In genomic region chr3:66219655-66220191, GRCm38 (mm10) we compare ENCODE assay signal across 8 mouse cellular contexts. TPM values are rescaled to one million over a fixed set of nuclear protein-coding genes. Genes with fewer than 3 reads are reported as not detected.
DNase-seq lines count a peak whose midpoint lies in the region; ATAC-seq lines count a peak whose summit lies in the region.

Gene Ptx3 (plus strand): TSS chr3:66219910.

- peak within 1 kb of the TSS; percentile 83 for H3K9ac ChIP-seq in forebrain, embryonic 11.5 days (ENCODE audit: low read length)
- peak within 1 kb of the TSS; percentile 82 for H3K9ac ChIP-seq in neural tube, embryonic 13.5 days

- H3K4me3 ChIP-seq in forebrain, embryonic 11.5 days (ENCODE audit: low read depth, low read length), result peak within 1 kb of the TSS; percentile 60
- peak within 1 kb of the TSS; percentile 73 for H3K4me3 ChIP-seq in limb, embryonic 10.5 days
- peak within 1 kb of the TSS; percentile 57 for H3K4me3 ChIP-seq in neural tube, embryonic 13.5 days

- H3K4me2 ChIP-seq in forebrain, embryonic 11.5 days (ENCODE audit: low read depth, low read length, severe bottlenecking), result peak within 1 kb of the TSS; percentile 94
- H3K4me2 ChIP-seq in neural tube, embryonic 13.5 days, result peak within 1 kb of the TSS; percentile 92

- no peaks in the 10 kb centered on the region; the same call in 1 of the 2 replicates for H3K36me3 ChIP-seq in forebrain, embryonic 11.5 days (ENCODE audit: control insufficient read depth, insufficient read depth, low read length)
- H3K36me3 ChIP-seq in limb, embryonic 10.5 days, result no peaks in the 10 kb centered on the region
- no peaks in the 10 kb centered on the region for H3K36me3 ChIP-seq in neural tube, embryonic 13.5 days

- DNase-seq in 3134 (ENCODE audit: extremely low read depth, insufficient read length, low spot score) (peak; percentile 31), 3T3-L1 (ENCODE audit: low read depth, low spot score) (peak; percentile 75)
- peak; percentile 63 for DNase-seq in forebrain, embryonic 11.5 days (ENCODE audit: low spot score)
- DNase-seq in limb, embryonic 10.5 days (ENCODE audit: low spot score), result peak; percentile 56
- no peak for DNase-seq in right cerebral cortex, adult 2 months (ENCODE audit: low spot score in 2 of 2)
- no peak for DNase-seq in adrenal gland, postnatal 14 days

- WGBS in forebrain, embryonic 11.5 days, result 2% methylated on average over 20 of the region's 20 CpGs
- WGBS in limb, embryonic 10.5 days, result 3% methylated on average over 20 of the region's 20 CpGs
- 3% methylated on average over 20 of the region's 20 CpGs for WGBS in neural tube, embryonic 13.5 days

- peak; percentile 75 for ATAC-seq in forebrain, embryonic 11.5 days (replicated peaks; ENCODE audit: low FRiP score)
- ATAC-seq in neural tube, embryonic 13.5 days (ENCODE audit: low read depth), result peak; percentile 29; the same call in 1 of the 2 replicates
- ATAC-seq in inflammation-experienced regulatory T-cells, adult 6 months, result no peak

- no peaks in the 10 kb centered on the region for H3K9me3 ChIP-seq in forebrain, embryonic 11.5 days (ENCODE audit: control insufficient read depth, low read length)
- H3K9me3 ChIP-seq in limb, embryonic 10.5 days (replicated peaks), result no peaks in the 10 kb centered on the region
- H3K9me3 ChIP-seq in neural tube, embryonic 13.5 days, result no peaks in the 10 kb centered on the region

- H3K27ac ChIP-seq in forebrain, embryonic 11.5 days (ENCODE audit: low read depth, low read length), result peak within 1 kb of the TSS; percentile 68
- peak within 1 kb of the TSS; percentile 92 for H3K27ac ChIP-seq in limb, embryonic 10.5 days
- peak within 1 kb of the TSS; percentile 68 for H3K27ac ChIP-seq in neural tube, embryonic 13.5 days (replicated peaks)

- peaks cover 3% of the 10 kb centered on the region; the same call in 1 of the 2 replicates for H3K4me1 ChIP-seq in forebrain, embryonic 11.5 days (replicated peaks; ENCODE audit: control insufficient read depth, insufficient read depth, low read length)
- H3K4me1 ChIP-seq in limb, embryonic 10.5 days, result peaks cover 44% of the 10 kb centered on the region
- peaks cover 13% of the 10 kb centered on the region for H3K4me1 ChIP-seq in neural tube, embryonic 13.5 days (replicated peaks)

- H3K27me3 ChIP-seq in forebrain, embryonic 11.5 days (ENCODE audit: control insufficient read depth, insufficient read depth, low read length), result no peaks in the 10 kb centered on the region
- 0 out of 2 replicates have a peak, but pooled peaks cover 4% of the 10 kb centered on the region for H3K27me3 ChIP-seq in limb, embryonic 10.5 days (ENCODE audit: low read depth, poor library complexity, severe bottlenecking)
- H3K27me3 ChIP-seq in neural tube, embryonic 13.5 days, result 0 out of 2 replicates have a peak, but pooled peaks cover 14% of the 10 kb centered on the region

RNA-seq across cellular contexts. Expression of gene Ptx3, which starts in this region (rescaled TPM):
- 40.7 and 50.6 TPM in 2 replicates for polyA plus RNA-seq in forebrain, embryonic 11.5 days (2014; fragmentation: Nextera tagmentation; extraction: Ambion mirVana)
- 4.3 and 6.0 TPM in 2 replicates for polyA plus RNA-seq in limb, embryonic 10.5 days (2016; fragmentation: Nextera tagmentation; extraction: Ambion mirVana)
- polyA plus RNA-seq in neural tube, embryonic 13.5 days (2015; fragmentation: Nextera tagmentation; extraction: Ambion mirVana), result 7.4 and 8.5 TPM in 2 replicates
- polyA plus RNA-seq in inflammation-experienced regulatory T-cells, adult 6 months (2017; shearing (Covaris generic)), result not detected
- total RNA-seq in adrenal gland, postnatal 14 days (2021), result 0.44 and 0.45 TPM in 2 replicates

Comparison
In these comparisons a context has a peak if more than half of its experiments do, and no peak if none do; other contexts are left out.
1. DNase-seq: peak in 3134 (single experiment), 3T3-L1 (single experiment), forebrain, embryonic 11.5 days (single experiment) and limb, embryonic 10.5 days (single experiment); none in right cerebral cortex, adult 2 months (0 of 2) and adrenal gland, postnatal 14 days (single experiment).
2. Peak in every context shown above with its lines, with median percentiles within 50 percentile points of each other: H3K27ac ChIP-seq and H3K4me3 ChIP-seq.